8 mouse cellular contexts compared by ENCODE assay signal in the genomic region with DNA sequence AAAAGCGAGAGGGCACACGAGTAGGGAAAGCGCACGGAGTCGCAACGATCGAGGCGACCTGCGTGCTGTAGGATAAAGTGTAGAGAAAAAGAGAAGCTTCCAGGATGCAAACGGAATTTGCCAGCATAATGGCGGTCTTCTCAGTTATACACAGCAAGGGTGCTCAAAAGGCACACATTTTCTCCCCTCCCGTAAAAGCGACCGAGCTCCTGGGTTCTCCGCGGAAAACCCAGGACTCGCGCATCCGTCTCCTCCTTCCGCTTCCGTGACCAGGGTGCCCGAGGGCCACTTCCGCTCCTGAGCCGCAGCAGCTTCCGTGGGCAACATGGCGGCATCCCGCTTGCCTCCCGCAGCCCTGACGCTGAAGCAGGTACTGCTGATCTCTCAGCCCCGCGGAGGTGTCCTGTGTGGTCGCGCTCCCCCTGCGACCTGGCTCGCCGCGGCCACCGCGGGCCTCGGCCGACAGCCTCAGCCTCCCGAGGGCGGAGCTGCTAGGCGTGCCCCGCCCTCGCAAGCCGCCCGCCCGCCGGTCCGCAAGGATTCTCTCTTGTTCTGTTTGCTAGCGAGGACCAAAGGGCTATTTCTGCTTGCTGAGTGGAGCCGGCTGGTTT. TPM values are rescaled to one million over a fixed set of nuclear protein-coding genes. Genes with fewer than 3 reads are reported as not detected.
DNase-seq lines count a peak whose midpoint lies in the region; ATAC-seq and TF ChIP-seq lines count a peak whose summit lies in the region.

A gene (plus strand): TSS at position 288 of the 611 bp plus-strand sequence.

- peak; percentile 63 for DNase-seq in ES-E14 (ENCODE audit: low read depth, low spot score)
- peak; percentile 79 for DNase-seq in cerebellum, adult 11 months
- DNase-seq in heart, postnatal 25 days (ENCODE audit: low spot score) = peak; percentile 61
- DNase-seq in layer of hippocampus, adult 2 months (ENCODE audit: low spot score in 2 of 2) = peak; percentile 78
- peak; percentile 87 for DNase-seq in lung, embryonic 14.5 days
- DNase-seq in thymus, adult 2 months = peak; percentile 83

- ATAC-seq in forebrain, embryonic 15.5 days (replicated peaks) = peak; percentile 96
- peak; percentile 94 for ATAC-seq in lung, embryonic 14.5 days (ENCODE audit: insufficient read depth)

- intact Hi-C loops in heart, postnatal 25 days (cut with DNase I) = loop anchor here (5.0 to 10.0 kb wide), 2 partner anchors 232 to 485 kb away; a partner anchor contains a TSS

- no peaks in the 10 kb centered on the region for H3K27me3 ChIP-seq in forebrain, embryonic 15.5 days
- H3K27me3 ChIP-seq in lung, embryonic 14.5 days (ENCODE audit: insufficient read depth, low read length) = no peaks in the 10 kb centered on the region
- no peaks in the 10 kb centered on the region for H3K27me3 ChIP-seq in thymus, adult 2 months (ENCODE audit: control insufficient read depth, insufficient read depth, low read length)

- H3K9me3 ChIP-seq in ES-E14 (ENCODE audit: control insufficient read depth, insufficient read depth, low read depth, low read length) = no peaks in the 10 kb centered on the region
- no peaks in the 10 kb centered on the region for H3K9me3 ChIP-seq in forebrain, embryonic 15.5 days
- no peaks in the 10 kb centered on the region for H3K9me3 ChIP-seq in lung, embryonic 14.5 days (ENCODE audit: low read depth, low read length)

- no peaks in the 10 kb centered on the region for H3K4me1 ChIP-seq in ES-E14 (ENCODE audit: control insufficient read depth in 2 of 2, insufficient read depth in 2 of 2, low read length in 2 of 2, poor library complexity in 1 of 2)
- H3K4me1 ChIP-seq in forebrain, embryonic 15.5 days = peaks cover 10% of the 10 kb centered on the region
- H3K4me1 ChIP-seq in lung, embryonic 14.5 days (ENCODE audit: insufficient read depth) = peaks cover 6% of the 10 kb centered on the region; the same call in 1 of the 2 replicates
- H3K4me1 ChIP-seq in olfactory bulb, adult 2 months (ENCODE audit: control insufficient read depth, insufficient read depth, low read length) = 0 out of 2 replicates have a peak, but pooled peaks cover 2% of the 10 kb centered on the region
- peaks cover 6% of the 10 kb centered on the region for H3K4me1 ChIP-seq in thymus, adult 2 months (replicated peaks; ENCODE audit: control insufficient read depth, insufficient read depth, low read length)

- under 1% methylated on average over 53 of the region's 53 CpGs for WGBS in forebrain, embryonic 15.5 days
- under 1% methylated on average over 53 of the region's 53 CpGs for WGBS in lung, embryonic 14.5 days
- under 1% methylated on average over 53 of the region's 53 CpGs for WGBS in olfactory bulb, adult 2 months
- WGBS in thymus, adult 2 months = under 1% methylated on average over 53 of the region's 53 CpGs

- peak within 1 kb of the TSS; percentile 74 for H3K27ac ChIP-seq in ES-E14 (ENCODE audit: insufficient read depth, low read depth, low read length, poor library complexity, severe bottlenecking)
- peak within 1 kb of the TSS; percentile 98 for H3K27ac ChIP-seq in forebrain, embryonic 15.5 days (replicated peaks)
- peak within 1 kb of the TSS; percentile 98 for H3K27ac ChIP-seq in layer of hippocampus, adult 2 months
- peak within 1 kb of the TSS; percentile 99 for H3K27ac ChIP-seq in lung, embryonic 14.5 days (ENCODE audit: low read depth)
- H3K27ac ChIP-seq in olfactory bulb, adult 2 months (ENCODE audit: insufficient read depth, low read depth, low read length) = peak within 1 kb of the TSS; percentile 82
- peak within 1 kb of the TSS; percentile 82 for H3K27ac ChIP-seq in thymus, adult 2 months (ENCODE audit: control insufficient read depth, insufficient read depth, low read length)

- peak within 1 kb of the TSS; percentile 68 for H3K4me2 ChIP-seq in forebrain, embryonic 15.5 days (replicated peaks)
- peak within 1 kb of the TSS; percentile 70 for H3K4me2 ChIP-seq in lung, embryonic 14.5 days

- no peak for TF ChIP-seq CTCF in layer of hippocampus, adult 2 months (conservative IDR thresholded peaks at IDR 0.05)
- TF ChIP-seq CTCF in lung, embryonic 14.5 days (IDR thresholded peaks at IDR 0.05; ENCODE audit: low read depth) = no peak
- TF ChIP-seq CTCF in olfactory bulb, adult 2 months (IDR thresholded peaks at IDR 0.05; ENCODE audit: insufficient read depth, low read depth, low read length) = no peak
- TF ChIP-seq CTCF in thymus, adult 2 months (IDR thresholded peaks at IDR 0.05; ENCODE audit: borderline replicate concordance, control insufficient read depth, extremely low read depth, insufficient read depth, low read length, poor library complexity) = no peak

- TF ChIP-seq POLR2A in olfactory bulb, adult 2 months (IDR thresholded peaks at IDR 0.05; ENCODE audit: insufficient read depth, low read depth, low read length) = peak; percentile 60
- TF ChIP-seq POLR2A in thymus, adult 2 months (IDR thresholded peaks at IDR 0.05; ENCODE audit: control insufficient read depth, extremely low read depth, insufficient read depth, low read length, poor library complexity) = peak; percentile 87

- H3K36me3 ChIP-seq in ES-E14 (ENCODE audit: control insufficient read depth, insufficient read depth, low read length, poor library complexity, severe bottlenecking) = no peaks in the 10 kb centered on the region
- peaks cover 4% of the 10 kb centered on the region for H3K36me3 ChIP-seq in forebrain, embryonic 15.5 days
- no peaks in the 10 kb centered on the region; the same call in 1 of the 2 replicates for H3K36me3 ChIP-seq in lung, embryonic 14.5 days (ENCODE audit: insufficient read depth)
- no peaks in the 10 kb centered on the region for H3K36me3 ChIP-seq in thymus, adult 2 months (ENCODE audit: control insufficient read depth, insufficient read depth, low read length)

- H3K4me3 ChIP-seq in ES-E14 (ENCODE audit: insufficient read depth in 1 of 2, low read depth in 1 of 2, low read length in 2 of 2, poor library complexity in 1 of 2, severe bottlenecking in 1 of 2) = peak within 1 kb of the TSS; percentile 73 to 93
- H3K4me3 ChIP-seq in forebrain, embryonic 15.5 days = peak within 1 kb of the TSS; percentile 60
- peak within 1 kb of the TSS; percentile 81 for H3K4me3 ChIP-seq in layer of hippocampus, adult 2 months
- H3K4me3 ChIP-seq in lung, embryonic 14.5 days (ENCODE audit: low read depth, low read length) = peak within 1 kb of the TSS; percentile 76
- peak within 1 kb of the TSS; percentile 63 for H3K4me3 ChIP-seq in olfactory bulb, adult 2 months (ENCODE audit: insufficient read depth, low read depth, low read length)
- H3K4me3 ChIP-seq in thymus, adult 2 months (ENCODE audit: control insufficient read depth, insufficient read depth, low read length) = peak within 1 kb of the TSS; percentile 94

- peak within 1 kb of the TSS; percentile 73 for H3K9ac ChIP-seq in ES-E14 (ENCODE audit: insufficient read depth, low read depth, low read length, poor library complexity, severe bottlenecking)
- peak within 1 kb of the TSS; percentile 96 for H3K9ac ChIP-seq in forebrain, embryonic 15.5 days (replicated peaks)
- peak within 1 kb of the TSS; percentile 82 for H3K9ac ChIP-seq in lung, embryonic 14.5 days

- in situ Hi-C loops in ES-E14 (cut with MboI; ENCODE audit: low sequenced_read_pairs in 2 of 2, unreplicated experiment in 2 of 2) = loop anchor here in 1 of 2 experiments (25.0 kb wide), 1 partner anchor 112 kb away; no protein-coding TSS in a partner anchor

TF ChIP-seq in ES-E14, 5 proteins besides CTCF, POLR2A, EP300 and RAD21:
- no peak for TF ChIP-seq MAFK (IDR thresholded peaks at IDR 0.05; ENCODE audit: insufficient read depth, low read depth, low read length)
- 0 out of 2 replicates have a peak, but pooled peaks have one; percentile 40 for TF ChIP-seq CHD2 (IDR thresholded peaks at IDR 0.05; ENCODE audit: low read depth, low read length)
- TF ChIP-seq HCFC1 (IDR thresholded peaks at IDR 0.05; ENCODE audit: borderline replicate concordance, insufficient read depth, low read length) = peak; percentile 74; the same call in 1 of the 2 replicates

RNA-seq across cellular contexts. Expression of the gene that starts here (rescaled TPM):
- 18.0 and 24.2 TPM in 2 replicates for total RNA-seq in ES-E14 (2012; rRNA removed)
- 136 and 137 TPM in 2 replicates for polyA plus RNA-seq in forebrain, embryonic 15.5 days (2015; fragmentation: Nextera tagmentation; extraction: Ambion mirVana)
- 10 to 100 TPM; 30.2 to 35.3 TPM for total RNA-seq in heart, postnatal 25 days (2021)
- 10 to 100 TPM; 37.4 to 39.8 TPM for total RNA-seq in layer of hippocampus, adult 2 months (2021)
- 92.9 and 102 TPM in 2 replicates for polyA plus RNA-seq in lung, embryonic 14.5 days (2014; fragmentation: Nextera tagmentation; extraction: Ambion mirVana)
- not detected in 2 replicates for polyA plus RNA-seq in olfactory bulb, adult 2 months (2012; ENCODE audit: insufficient read depth, insufficient read length, low replicate concordance, missing spikeins)
- 11.6 and 12.4 TPM in 2 replicates for polyA plus RNA-seq in thymus, adult 2 months (2012; rRNA removed)

Comparison
In these comparisons a context has a peak if more than half of its experiments do, and no peak if none do; other contexts are left out.
1. Peak in every context shown above with its lines: DNase-seq, ATAC-seq, H3K4me3 ChIP-seq and H3K27ac ChIP-seq.
2. RNA of the gene that starts here (polyA plus RNA-seq): 136 to 137 TPM in forebrain, embryonic 15.5 days, 92.9 to 102 TPM in lung, embryonic 14.5 days and 11.6 to 12.4 TPM in thymus, adult 2 months; not detected in olfactory bulb, adult 2 months; every median in the first group is over 10 times any median in the second.